Mouse (Mus musculus): ENCODE measurements around the gene Nrl.

DNA sequence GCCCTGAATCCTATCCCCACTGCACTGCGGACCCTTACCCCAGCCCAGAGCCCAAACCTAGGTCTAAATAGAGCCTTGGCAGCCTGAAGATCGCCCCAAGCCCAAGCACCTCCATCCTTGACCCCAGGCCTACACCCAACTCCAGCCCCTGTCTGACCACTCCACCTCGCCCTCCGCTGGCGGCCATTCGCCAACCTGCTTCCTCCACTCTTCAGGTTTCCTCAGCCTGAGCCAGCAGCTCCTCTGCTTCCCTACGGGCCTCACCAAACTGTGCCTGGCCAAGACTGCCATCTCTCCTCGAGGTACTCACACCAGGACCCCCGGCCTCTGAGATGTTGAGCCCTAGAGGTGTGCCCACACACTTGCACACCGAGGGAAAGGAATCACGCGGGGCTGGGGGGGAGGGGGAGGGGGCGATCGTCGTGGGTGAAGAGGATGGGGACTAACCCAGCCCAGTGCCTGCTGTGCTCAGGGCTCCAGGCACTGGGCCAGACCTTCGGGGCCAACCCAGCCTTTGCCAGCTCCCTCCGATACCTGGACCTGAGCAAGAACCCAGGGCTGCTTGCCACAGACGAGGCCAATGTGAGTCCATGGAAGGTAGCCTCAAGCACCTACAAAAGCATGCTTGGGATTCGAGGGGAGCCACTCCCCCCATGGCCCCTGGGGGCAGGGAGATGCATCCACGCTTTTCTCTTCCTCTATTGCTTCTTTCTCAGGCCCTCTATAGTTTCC, 29.1 kb downstream of the Nrl start:
- TF ChIP-seq POLR2A (IDR thresholded peaks at IDR 0.05; ENCODE audit: borderline replicate concordance, extremely low read depth, insufficient read depth, insufficient read length, poor library complexity, severe bottlenecking) (no peak), CTCF (IDR thresholded peaks at IDR 0.05; ENCODE audit: borderline replicate concordance, extremely low read depth, insufficient read depth, insufficient read length) (no peak)

Measured in brain, embryonic 14.5 days (tissue).